Mouse (Mus musculus): ENCODE measurements at regions not wholly inside any gene's neighbourhood (a gene's known extent, or its start where the extent isn't known, plus 50 kb on each side); places are given as distances from the start of the nearest gene placed in this dataset.

- TF ChIP-seq POLR2A (IDR thresholded peaks at IDR 0.05; ENCODE audit: insufficient read depth, low read depth, low read length) = no peak
- no peak for TF ChIP-seq CTCF (IDR thresholded peaks at IDR 0.05)
These were observed 103.3 kb upstream of the Tle4 start for GRCm38 (mm10) chr19:14701116-14701515.
